Mouse (Mus musculus): ENCODE results near the gene Slc17a8.

- TF ChIP-seq POLR2A (IDR thresholded peaks at IDR 0.05; ENCODE audit: borderline replicate concordance, extremely low read depth, low read depth, low read length) (no peak), CTCF (IDR thresholded peaks at IDR 0.05; ENCODE audit: insufficient read depth, low read length) (no peak)
Observed at GRCm38 (mm10) chr10:89543867-89544266, 77.2 kb downstream of the Slc17a8 start.

Measured in lung, adult 2 months (tissue).